ENCODE assay signal across 8 mouse cellular contexts in the genomic region with DNA sequence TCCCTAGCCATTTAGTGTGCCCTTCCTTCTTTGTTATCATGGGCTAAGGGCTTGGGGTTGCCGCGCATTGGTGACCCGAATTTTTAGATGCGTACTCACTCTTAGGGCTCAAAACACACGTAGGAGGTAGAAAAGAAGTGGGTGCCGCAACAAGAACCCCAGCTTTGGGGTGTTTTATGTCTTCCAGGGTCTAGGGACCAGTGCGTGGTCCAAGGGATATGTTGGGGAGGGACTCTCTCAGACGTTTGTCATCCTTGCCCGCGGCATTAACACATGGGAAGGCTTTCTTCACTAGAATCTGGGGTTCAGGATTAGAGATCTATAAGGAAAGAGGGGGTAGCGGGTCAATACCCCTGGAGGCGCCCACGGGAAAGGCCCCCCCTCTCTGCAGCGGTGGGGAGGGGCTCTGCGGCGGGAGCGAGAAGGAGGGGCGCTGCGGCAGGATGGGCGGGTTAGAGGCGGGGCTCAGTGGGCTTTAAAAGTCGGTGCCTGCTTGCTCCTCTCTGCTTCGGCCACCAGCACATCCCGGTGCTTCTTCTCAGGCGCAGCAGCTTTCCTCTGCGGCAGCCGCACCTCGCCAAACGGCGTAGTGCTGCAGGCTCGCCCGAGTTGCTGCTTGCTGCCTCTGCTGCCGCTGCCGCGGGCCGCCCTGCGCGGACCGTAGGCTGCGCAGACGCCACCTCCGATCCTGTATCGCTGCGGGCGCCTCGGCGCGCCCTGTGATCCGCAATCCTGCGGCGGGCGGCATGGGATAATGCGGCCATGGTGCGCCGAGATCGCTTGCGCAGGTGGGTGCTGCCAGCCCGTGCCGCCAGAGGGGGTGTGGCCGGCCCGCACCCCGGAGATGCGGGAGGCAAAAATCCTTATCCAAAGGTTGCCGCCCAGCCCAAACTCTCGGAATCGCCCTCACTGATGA. TPM values are rescaled to one million over a fixed set of nuclear protein-coding genes. Genes with fewer than 3 reads are reported as not detected.
DNase-seq lines count a peak whose midpoint lies in the region; ATAC-seq and TF ChIP-seq lines count a peak whose summit lies in the region.

No protein-coding gene starts in this region.

- H3K4me1 ChIP-seq in forebrain, embryonic 13.5 days = peaks cover 28% of the 10 kb centered on the region
- no peaks in the 10 kb centered on the region; the same call in 1 of the 2 replicates for H3K4me1 ChIP-seq in heart, embryonic 16.5 days (ENCODE audit: control insufficient read depth, insufficient read depth, low read length)
- H3K4me1 ChIP-seq in liver, embryonic 13.5 days (replicated peaks) = no peaks in the 10 kb centered on the region; the same call in 1 of the 2 replicates
- peaks cover 8% of the 10 kb centered on the region for H3K4me1 ChIP-seq in neural tube, embryonic 11.5 days (ENCODE audit: control insufficient read depth, insufficient read depth, low read length)

- peak; percentile 78 for ATAC-seq in forebrain, embryonic 13.5 days
- peak; percentile 65 for ATAC-seq in heart, embryonic 16.5 days (replicated peaks; ENCODE audit: extremely low read depth, insufficient read depth, low FRiP score)
- ATAC-seq in liver, embryonic 13.5 days (ENCODE audit: low read depth) = no peak
- peak; percentile 56 for ATAC-seq in neural tube, embryonic 11.5 days (ENCODE audit: insufficient read depth, low FRiP score, low TSS enrichment)

- 46% methylated on average over 64 of the region's 66 CpGs for WGBS in forebrain, embryonic 13.5 days
- 52% methylated on average over 64 of the region's 66 CpGs for whole genome bisulfite sequencing in heart, embryonic 16.5 days
- whole genome bisulfite sequencing in liver, embryonic 13.5 days (ENCODE audit: insufficient replicate concordance) = 41% methylated on average over 66 of the region's 66 CpGs
- WGBS in neural tube, embryonic 11.5 days = 46% methylated on average over 55 of the region's 66 CpGs

- peak overlapping the region; percentile 73 for H3K9ac ChIP-seq in forebrain, embryonic 13.5 days
- H3K9ac ChIP-seq in heart, embryonic 16.5 days (ENCODE audit: low read length) = peak overlapping the region; percentile 69
- H3K9ac ChIP-seq in liver, embryonic 13.5 days = peak overlapping the region; percentile 49
- peak overlapping the region; percentile 72 for H3K9ac ChIP-seq in neural tube, embryonic 11.5 days (ENCODE audit: low read length)

- peaks cover 15% of the 10 kb centered on the region for H3K36me3 ChIP-seq in forebrain, embryonic 13.5 days (ENCODE audit: poor library complexity, severe bottlenecking)
- peaks cover 8% of the 10 kb centered on the region for H3K36me3 ChIP-seq in heart, embryonic 16.5 days (ENCODE audit: control insufficient read depth, insufficient read depth)
- H3K36me3 ChIP-seq in liver, embryonic 13.5 days = 0 out of 2 replicates have a peak, but pooled peaks cover 3% of the 10 kb centered on the region
- H3K36me3 ChIP-seq in neural tube, embryonic 11.5 days (ENCODE audit: control insufficient read depth, insufficient read depth, low read length) = peaks cover 2% of the 10 kb centered on the region; the same call in 1 of the 2 replicates

- peak; percentile 28; the same call in 1 of the 2 replicates for TF ChIP-seq CTCF in brain, embryonic 14.5 days (IDR thresholded peaks at IDR 0.05; ENCODE audit: borderline replicate concordance, extremely low read depth, insufficient read depth, insufficient read length)

- H3K9me3 ChIP-seq in forebrain, embryonic 13.5 days (replicated peaks) = peaks cover 41% of the 10 kb centered on the region
- peaks cover 47% of the 10 kb centered on the region for H3K9me3 ChIP-seq in heart, embryonic 16.5 days (replicated peaks; ENCODE audit: control insufficient read depth, low read length)
- peaks cover 23% of the 10 kb centered on the region for H3K9me3 ChIP-seq in liver, embryonic 13.5 days (replicated peaks)
- peaks cover 19% of the 10 kb centered on the region for H3K9me3 ChIP-seq in neural tube, embryonic 11.5 days (ENCODE audit: control insufficient read depth, low read length)

- TF ChIP-seq POLR2A in brain, embryonic 14.5 days (IDR thresholded peaks at IDR 0.05; ENCODE audit: borderline replicate concordance, extremely low read depth, insufficient read depth, insufficient read length, poor library complexity, severe bottlenecking) = peak; percentile 97

- peak overlapping the region; percentile 60 for H3K4me2 ChIP-seq in forebrain, embryonic 13.5 days
- H3K4me2 ChIP-seq in heart, embryonic 16.5 days (ENCODE audit: low read depth, low read length) = peak overlapping the region; percentile 69
- H3K4me2 ChIP-seq in liver, embryonic 13.5 days = peak overlapping the region; percentile 54
- peak overlapping the region; percentile 55 for H3K4me2 ChIP-seq in neural tube, embryonic 11.5 days (ENCODE audit: low read depth)

- H3K27ac ChIP-seq in forebrain, embryonic 13.5 days = peak overlapping the region; percentile 82
- peak overlapping the region; percentile 85 for H3K27ac ChIP-seq in heart, embryonic 16.5 days (ENCODE audit: low read length)
- H3K27ac ChIP-seq in liver, embryonic 13.5 days = no peak overlapping the region; the same call in 1 of the 2 replicates
- peak overlapping the region; percentile 68 for H3K27ac ChIP-seq in neural tube, embryonic 11.5 days (ENCODE audit: low read depth, low read length)

- H3K27me3 ChIP-seq in forebrain, embryonic 13.5 days = no peaks in the 10 kb centered on the region
- H3K27me3 ChIP-seq in heart, embryonic 16.5 days (ENCODE audit: control insufficient read depth, insufficient read depth, low read length) = no peaks in the 10 kb centered on the region
- peaks cover 71% of the 10 kb centered on the region for H3K27me3 ChIP-seq in liver, embryonic 13.5 days
- no peaks in the 10 kb centered on the region for H3K27me3 ChIP-seq in neural tube, embryonic 11.5 days (ENCODE audit: control insufficient read depth, insufficient read depth, low read length)

- H3K4me3 ChIP-seq in forebrain, embryonic 13.5 days = peak overlapping the region; percentile 58
- H3K4me3 ChIP-seq in heart, embryonic 16.5 days (ENCODE audit: low read length) = peak overlapping the region; percentile 56
- peak overlapping the region; percentile 48 for H3K4me3 ChIP-seq in liver, embryonic 13.5 days (replicated peaks)
- H3K4me3 ChIP-seq in neural tube, embryonic 11.5 days (ENCODE audit: low read depth, low read length) = peak overlapping the region; percentile 49

- DNase-seq in ES-CJ7 (ENCODE audit: low read depth, low spot score) = peak; percentile 83
- DNase-seq in brain, embryonic 14.5 days (ENCODE audit: low read depth) = peak; percentile 94
- peak; percentile 70 to 73 for DNase-seq in kidney, postnatal 25 days
- DNase-seq in liver, embryonic 13.5 days = no peak
- DNase-seq in neural tube, embryonic 11.5 days (ENCODE audit: low spot score) = peak; percentile 84
- peak; percentile 34 to 43 for DNase-seq in thymus, postnatal 36 days

RNA-seq across cellular contexts. Expression of gene Mest, which starts 14.5 kb away (rescaled TPM):
- polyA plus RNA-seq in brain, embryonic 14.5 days (2012; rRNA removed) = 533 and 604 TPM in 2 replicates
- polyA plus RNA-seq in forebrain, embryonic 13.5 days (2015; fragmentation: Nextera tagmentation; extraction: Ambion mirVana) = 443 and 547 TPM in 2 replicates
- 1,693 and 1,886 TPM in 2 replicates for polyA plus RNA-seq in heart, embryonic 16.5 days (2015; fragmentation: Nextera tagmentation; extraction: Ambion mirVana)
- 185 and 233 TPM in 2 replicates for polyA plus RNA-seq in liver, embryonic 13.5 days (2015; fragmentation: Nextera tagmentation; extraction: Ambion mirVana)
- polyA plus RNA-seq in neural tube, embryonic 11.5 days (2014; fragmentation: Nextera tagmentation; extraction: Ambion mirVana) = 1,492 and 1,651 TPM in 2 replicates

RNA-seq across cellular contexts. Expression of gene Cep41, which starts 44.3 kb away (rescaled TPM):
- 16.1 and 19.5 TPM in 2 replicates for polyA plus RNA-seq in brain, embryonic 14.5 days (2012; rRNA removed)
- 19.5 and 19.6 TPM in 2 replicates for polyA plus RNA-seq in forebrain, embryonic 13.5 days (2015; fragmentation: Nextera tagmentation; extraction: Ambion mirVana)
- 9.3 and 10.5 TPM in 2 replicates for polyA plus RNA-seq in heart, embryonic 16.5 days (2015; fragmentation: Nextera tagmentation; extraction: Ambion mirVana)
- 5.2 and 7.3 TPM in 2 replicates for polyA plus RNA-seq in liver, embryonic 13.5 days (2015; fragmentation: Nextera tagmentation; extraction: Ambion mirVana)
- 27.3 and 27.9 TPM in 2 replicates for polyA plus RNA-seq in neural tube, embryonic 11.5 days (2014; fragmentation: Nextera tagmentation; extraction: Ambion mirVana)
